10 mouse cellular contexts compared by ENCODE assay signal in the genomic region with DNA sequence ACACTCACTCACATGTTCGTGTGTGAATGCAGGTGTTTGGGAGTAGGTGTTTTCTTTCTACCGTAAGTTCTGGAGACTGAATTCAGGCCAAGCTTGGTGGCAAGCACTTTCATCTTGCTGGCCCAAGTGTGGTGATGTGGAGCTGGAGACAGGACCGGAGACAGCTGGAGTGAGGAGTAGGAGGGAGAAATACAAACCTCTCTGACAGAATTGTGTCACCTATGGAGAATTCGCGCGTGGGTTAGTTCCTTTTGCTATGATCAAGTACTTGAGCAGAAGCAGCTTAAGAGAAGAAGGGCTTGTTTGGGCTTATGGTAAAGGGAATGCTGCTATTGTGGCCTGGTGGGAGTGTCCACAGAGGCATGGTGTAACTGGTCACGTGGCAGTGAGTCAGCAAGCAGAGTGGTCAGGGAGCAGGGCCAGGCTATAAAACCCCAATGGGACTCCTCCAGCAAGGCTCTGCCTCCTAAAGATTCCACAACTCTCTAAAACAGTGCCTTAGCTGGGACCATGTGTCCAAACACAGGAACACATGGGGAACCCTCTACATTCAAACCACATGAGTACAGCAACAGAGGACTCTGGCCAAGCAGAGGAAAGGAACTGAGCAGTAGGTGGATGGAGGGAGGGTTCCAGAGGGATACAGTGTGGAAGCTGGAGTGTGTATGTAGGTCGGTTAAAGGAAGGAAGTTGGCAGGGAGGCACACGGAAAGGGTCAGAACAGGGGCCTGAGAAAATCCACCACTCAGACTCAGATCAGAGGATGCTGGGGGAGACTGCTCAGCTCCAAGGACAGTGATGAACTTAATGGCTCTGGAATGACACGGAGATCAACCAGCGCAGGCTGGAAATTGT. TPM values are rescaled to one million over a fixed set of nuclear protein-coding genes. Genes with fewer than 3 reads are reported as not detected.
DNase-seq lines count a peak whose midpoint lies in the region; ATAC-seq and TF ChIP-seq lines count a peak whose summit lies in the region.
"Had no signal": no experiment of that assay in that cellular context is flagged by ENCODE, and none has a peak within 500 bp of the region (broad histone marks: within the 10 kb centered on the region; RNA-seq: fewer than 3 reads in every experiment).

No protein-coding gene starts in this region.

- intact Hi-C loops in gastrocnemius, adult 2 months (cut with DNase I) = no loop called here

- peak; percentile 61 for ATAC-seq in common myeloid progenitor, adult 5-6 weeks (replicated peaks; ENCODE audit: low read depth, poor library complexity, severe bottlenecking)
- peak; percentile 36; the same call in 1 of the 2 replicates for ATAC-seq in intestine, postnatal 0 days
- ATAC-seq in erythroblast, adult 5-6 weeks (replicated peaks; ENCODE audit: low FRiP score, poor library complexity, severe bottlenecking) = no peak

- H3K4me2 ChIP-seq in intestine, postnatal 0 days (replicated peaks; ENCODE audit: low read depth) = no peak overlapping the region
- H3K4me2 ChIP-seq: kidney, embryonic 15.5 days had no signal

- peak; percentile 49 for DNase-seq in gastrocnemius, adult 2 months
- no peak for DNase-seq in gastrocnemius, postnatal 25 days
- DNase-seq in thymus, postnatal 0 days (ENCODE audit: low spot score) = no peak
- DNase-seq in Muller cell, postnatal 12 days (ENCODE audit: inconsistent ontology term) = no peak
- DNase-seq: cerebellum, adult 18-20 months had no signal

- H3K27ac ChIP-seq in gastrocnemius, adult 2 months = no peak overlapping the region
- H3K27ac ChIP-seq in intestine, postnatal 0 days (ENCODE audit: low read depth, low read length) = no peak overlapping the region
- H3K27ac ChIP-seq: kidney, embryonic 15.5 days had no signal

- WGBS in intestine, postnatal 0 days = 76% methylated on average over 11 of the region's 11 CpGs

- 0 out of 2 replicates have a peak, but pooled peaks cover 6% of the 10 kb centered on the region for H3K4me1 ChIP-seq in intestine, postnatal 0 days (replicated peaks; ENCODE audit: control insufficient read depth, insufficient read depth, low read length)
- peaks cover 69% of the 10 kb centered on the region for H3K4me1 ChIP-seq in megakaryocyte, embryonic 14.5 days
- H3K4me1 ChIP-seq: kidney, embryonic 15.5 days had no signal

- no peak for TF ChIP-seq CTCF in gastrocnemius, adult 2 months (IDR thresholded peaks at IDR 0.05)
- TF ChIP-seq CTCF in intestine, postnatal 0 days (IDR thresholded peaks at IDR 0.05; ENCODE audit: low read depth) = no peak

- H3K36me3 ChIP-seq in intestine, postnatal 0 days (ENCODE audit: control insufficient read depth, insufficient read depth) = 0 out of 2 replicates have a peak, but pooled peaks cover 4% of the 10 kb centered on the region
- peaks cover 24% of the 10 kb centered on the region for H3K36me3 ChIP-seq in megakaryocyte, embryonic 14.5 days (replicated peaks; ENCODE audit: low read length)
- H3K36me3 ChIP-seq: kidney, embryonic 15.5 days had no signal

- H3K27me3 ChIP-seq in intestine, postnatal 0 days (replicated peaks; ENCODE audit: control insufficient read depth, insufficient read depth, low read length) = no peaks in the 10 kb centered on the region
- no peaks in the 10 kb centered on the region for H3K27me3 ChIP-seq in megakaryocyte, embryonic 14.5 days (replicated peaks)
- H3K27me3 ChIP-seq: kidney, embryonic 15.5 days had no signal

- H3K9me3 ChIP-seq in intestine, postnatal 0 days (ENCODE audit: control insufficient read depth) = no peaks in the 10 kb centered on the region
- H3K9me3 ChIP-seq in megakaryocyte, embryonic 14.5 days = no peaks in the 10 kb centered on the region
- H3K9me3 ChIP-seq: kidney, embryonic 15.5 days had no signal

- H3K9ac ChIP-seq in intestine, postnatal 0 days (ENCODE audit: low read depth, low read length) = no peak overlapping the region
- H3K9ac ChIP-seq: kidney, embryonic 15.5 days had no signal

- H3K4me3 ChIP-seq in gastrocnemius, adult 2 months = no peak overlapping the region
- H3K4me3 ChIP-seq in intestine, postnatal 0 days (ENCODE audit: low read depth, low read length) = no peak overlapping the region
- H3K4me3 ChIP-seq in megakaryocyte, embryonic 14.5 days (replicated peaks) = peak overlapping the region; percentile 75
- H3K4me3 ChIP-seq: kidney, embryonic 15.5 days had no signal

RNA-seq across cellular contexts. Expression of gene Nln, which starts 14.7 kb away (rescaled TPM):
- total RNA-seq in gastrocnemius, adult 2 months (2021) = 1 to 10 TPM; 6.7 to 7.3 TPM
- 1 to 10 TPM; 5.6 to 6.7 TPM for total RNA-seq in gastrocnemius, postnatal 25 days (2021)
- total RNA-seq in common myeloid progenitor, adult 5-6 weeks (2017) = 44.7 and 55.6 TPM in 2 replicates
- 11.7 and 13.3 TPM in 2 replicates for polyA plus RNA-seq in intestine, postnatal 0 days (2015; fragmentation: Nextera tagmentation; extraction: Ambion mirVana)
- 3.5 and 11.1 TPM in 2 replicates for polyA plus RNA-seq in megakaryocyte, embryonic 14.5 days (2012; ENCODE audit: insufficient read depth, low replicate concordance)
- total RNA-seq in erythroblast, adult 5-6 weeks (2015; ENCODE audit: low replicate concordance) = 9.2 and 20.9 TPM in 2 replicates
- total RNA-seq in erythroblast, adult 5-6 weeks (2017; ENCODE audit: low replicate concordance) = 4.8 and 6.1 TPM in 2 replicates
- polyA plus RNA-seq in thymus, postnatal 0 days (2015; fragmentation: Nextera tagmentation; extraction: Ambion mirVana) = 7.3 and 7.9 TPM in 2 replicates

RNA-seq across cellular contexts. Expression of gene Sgtb, which starts 14.8 kb away (rescaled TPM):
- total RNA-seq in gastrocnemius, adult 2 months (2021) = under 1 TPM; 0.61 to 0.73 TPM
- under 1 TPM; 0.43 to 0.87 TPM for total RNA-seq in gastrocnemius, postnatal 25 days (2021)
- total RNA-seq in common myeloid progenitor, adult 5-6 weeks (2017) = 0.32 TPM in 1 of 2 replicates, not detected in the other
- polyA plus RNA-seq in intestine, postnatal 0 days (2015; fragmentation: Nextera tagmentation; extraction: Ambion mirVana) = 1.5 and 2.1 TPM in 2 replicates
- polyA plus RNA-seq in megakaryocyte, embryonic 14.5 days (2012; ENCODE audit: insufficient read depth, low replicate concordance) = 0.44 TPM in 1 of 2 replicates, not detected in the other
- not detected in 2 replicates for total RNA-seq in erythroblast, adult 5-6 weeks (2015; ENCODE audit: low replicate concordance)
- total RNA-seq in erythroblast, adult 5-6 weeks (2017; ENCODE audit: low replicate concordance) = not detected in 2 replicates
- polyA plus RNA-seq in thymus, postnatal 0 days (2015; fragmentation: Nextera tagmentation; extraction: Ambion mirVana) = 0.68 and 0.72 TPM in 2 replicates
